Mouse (Mus musculus) gastrocnemius, adult 8-10 months (tissue): ENCODE measurements around the gene Raf1. TPM values are rescaled to one million over a fixed set of nuclear protein-coding genes. Genes with fewer than 3 reads are reported as not detected.

Experiments used
- total RNA-seq, 4 experiments: library from RNA; stranded (reverse); gene quantifications; 2 replicates each; pipeline ENCODE4 v1.2.4; 2022

Raf1 gene
- total RNA-seq, 4 experiments from 2014 or later = 113 to 132 (median 118) TPM

Other genes starting within 250 kb of the Raf1 start
- 1 to 10 TPM; 5.0 to 6.2 (median 5.6) TPM for gene Tsen2, start 132.0 kb downstream of the Raf1 start, total RNA-seq
- gene Mkrn2os, start 84.1 kb downstream of the Raf1 start, total RNA-seq = not detected
- 10 to 100 TPM; 48.7 to 54.8 (median 53.0) TPM for gene Mkrn2, start 74.7 kb downstream of the Raf1 start, total RNA-seq
- gene Tmem40, start 85.8 kb upstream of the Raf1 start, total RNA-seq = under 1 TPM in 3 of 4 experiments, not detected in 1; 0.36 to 0.58 (median 0.41) TPM
- 10 to 100 TPM; 63.6 to 80.2 (median 77.4) TPM for gene Cand2, start 97.9 kb upstream of the Raf1 start, total RNA-seq
- 100 to 1,000 TPM; 581 to 694 (median 621) TPM for gene Rpl32, start 132.1 kb upstream of the Raf1 start, total RNA-seq
- gene Efcab12, start 161.8 kb upstream of the Raf1 start, total RNA-seq = under 1 TPM in 3 of 4 experiments, not detected in 1; 0.12 to 0.29 (median 0.15) TPM
- gene Mbd4, start 176.7 kb upstream of the Raf1 start, total RNA-seq = 1 to 10 TPM in 2 of 4 experiments, under 1 TPM in 2; 0.80 to 1.2 (median 1.0) TPM
- 1 to 10 TPM; 3.3 to 4.9 (median 4.0) TPM for gene Ift122, start 176.8 kb upstream of the Raf1 start, total RNA-seq